Mouse (Mus musculus) MEL (cell line): ENCODE measurements around the gene Cpsf4. TPM values are rescaled to one million over a fixed set of nuclear protein-coding genes. Genes with fewer than 3 reads are reported as not detected.

Experiments used
- DNase-seq: peaks from one replicate; pipeline ENCODE4 v3.0.0; 2011; ENCODE audit warnings: low read depth, low spot score
- H3K27ac ChIP-seq: 2 replicates; pipeline ENCODE4 v1.5.1; 2012; ENCODE audit warnings: low read depth, mild to moderate bottlenecking, control low read depth, low read length, moderate library complexity; ENCODE audit not compliant: control insufficient read depth
- H3K27me3 ChIP-seq, 2 experiments: fragments of 150-350 bp in 1 of 2; sonication (generic) in 1 of 2; 2 replicates each; pipeline ENCODE4 v1.6.1; 2012; ENCODE audit warnings: low read length in 2 of 2, mild to moderate bottlenecking in 2 of 2, improper control_type of control experiment in 1 of 2, moderate library complexity in 1 of 2; ENCODE audit not compliant: insufficient read depth in 2 of 2, control insufficient read depth in 1 of 2
- H3K36me3 ChIP-seq, 2 experiments: 2 replicates each; pipeline ENCODE4 v1.6.1; 2012 to 2014; ENCODE audit warnings: low read length in 2 of 2, improper control_type of control experiment in 1 of 2, inconsistent platforms in 1 of 2, mild to moderate bottlenecking in 1 of 2; ENCODE audit not compliant: insufficient read depth in 2 of 2, control insufficient read depth in 1 of 2
- H3K4me1 ChIP-seq, 2 experiments: fragments of 150-350 bp in 1 of 2; sonication (generic) in 1 of 2; 2 replicates each; pipeline ENCODE4 v1.6.1; 2012; ENCODE audit warnings: low read length in 2 of 2, improper control_type of control experiment in 1 of 2, mild to moderate bottlenecking in 1 of 2; ENCODE audit not compliant: insufficient read depth in 2 of 2, control insufficient read depth in 1 of 2
- H3K4me3 ChIP-seq, 2 experiments: fragments of 150-350 bp in 1 of 2; sonication (generic) in 1 of 2; 2 replicates each; pipeline ENCODE4 v1.5.1; 2012; ENCODE audit warnings: low read depth in 2 of 2, low read length in 2 of 2, mild to moderate bottlenecking in 2 of 2, moderate library complexity in 2 of 2, control low read depth in 1 of 2, improper control_type of control experiment in 1 of 2; ENCODE audit not compliant: control insufficient read depth in 1 of 2, insufficient read depth in 1 of 2
- H3K79me2 ChIP-seq: 2 replicates; pipeline ENCODE4 v1.6.1; 2012; ENCODE audit warnings: mild to moderate bottlenecking, low read length, moderate library complexity; ENCODE audit not compliant: control insufficient read depth, poor library complexity, insufficient read depth
- H3K9ac ChIP-seq: 2 replicates; pipeline ENCODE4 v1.6.1; 2012; ENCODE audit warnings: low read depth, mild to moderate bottlenecking, control low read depth, low read length, moderate library complexity; ENCODE audit not compliant: control insufficient read depth, poor library complexity, severe bottlenecking
- H3K9me3 ChIP-seq: fragments of 150-350 bp; sonication (generic); replicated peaks from 2 replicates; pipeline ENCODE4 v1.6.1; 2012; ENCODE audit warnings: mild to moderate bottlenecking, low read length, improper control_type of control experiment, moderate library complexity; ENCODE audit not compliant: insufficient read depth
- CHD1 ChIP-seq: IDR thresholded peaks from 2 replicates; pipeline ENCODE4 v1.6.1; 2012; ENCODE audit warnings: low read depth, mild to moderate bottlenecking, inconsistent platforms, low read length, improper control_type of control experiment
- CHD2 ChIP-seq: IDR thresholded peaks from 2 replicates; pipeline ENCODE4 v1.6.1; 2011; ENCODE audit warnings: low read length, improper control_type of control experiment
- CTCF ChIP-seq, 3 experiments: IDR thresholded peaks in 2 of 3; conservative IDR thresholded peaks in 1 of 3; 2 replicates each; pipeline ENCODE4 v1.5.1; 2011 to 2012; ENCODE audit warnings: low read length in 3 of 3, low read depth in 2 of 3, mild to moderate bottlenecking in 2 of 3, improper control_type of control experiment in 1 of 3, inconsistent platforms in 1 of 3, mixed read lengths in 1 of 3, moderate library complexity in 1 of 3; ENCODE audit not compliant: control insufficient read depth in 1 of 3, insufficient read depth in 1 of 3, poor library complexity in 1 of 3, severe bottlenecking in 1 of 3
- E2F4 ChIP-seq: IDR thresholded peaks from 2 replicates; pipeline ENCODE4 v1.6.1; 2011; ENCODE audit warnings: low read depth, low read length, improper control_type of control experiment, borderline replicate concordance
- ELF1 ChIP-seq: IDR thresholded peaks from 2 replicates; pipeline ENCODE4 v1.6.1; 2014; ENCODE audit warnings: low read depth, mild to moderate bottlenecking, inconsistent platforms, low read length, improper control_type of control experiment, moderate library complexity
- EP300 ChIP-seq, 2 experiments: IDR thresholded peaks; 2 replicates each; pipeline ENCODE4 v1.6.1; 2011; ENCODE audit warnings: improper control_type of control experiment in 2 of 2, low read length in 2 of 2, low read depth in 1 of 2, mild to moderate bottlenecking in 1 of 2
- ETS1 ChIP-seq: IDR thresholded peaks from 2 replicates; pipeline ENCODE4 v1.6.1; 2012; ENCODE audit warnings: low read depth, mild to moderate bottlenecking, inconsistent platforms, low read length, improper control_type of control experiment, moderate library complexity
- GABPA ChIP-seq: IDR thresholded peaks from 2 replicates; pipeline ENCODE4 v1.6.1; 2012; ENCODE audit warnings: low read depth, mild to moderate bottlenecking, inconsistent platforms, low read length, improper control_type of control experiment, moderate library complexity
- JUND ChIP-seq: IDR thresholded peaks from 2 replicates; pipeline ENCODE4 v1.6.1; 2011; ENCODE audit warnings: low read depth, mild to moderate bottlenecking, improper control_type of control experiment, low read length
- MAFK ChIP-seq: IDR thresholded peaks from 2 replicates; pipeline ENCODE4 v1.6.1; 2011; ENCODE audit warnings: low read depth, mild to moderate bottlenecking, low read length, improper control_type of control experiment, borderline replicate concordance
- MAZ ChIP-seq: IDR thresholded peaks from 2 replicates; pipeline ENCODE4 v1.6.1; 2012; ENCODE audit warnings: low read depth, mild to moderate bottlenecking, inconsistent platforms, low read length, improper control_type of control experiment
- MXI1 ChIP-seq: IDR thresholded peaks from 2 replicates; pipeline ENCODE4 v1.6.1; 2011; ENCODE audit warnings: mild to moderate bottlenecking, low read depth, low read length, improper control_type of control experiment
- MYB ChIP-seq: IDR thresholded peaks from 2 replicates; pipeline ENCODE4 v1.6.1; 2011; ENCODE audit warnings: mild to moderate bottlenecking, low read depth, low read length, improper control_type of control experiment
- MYC ChIP-seq: IDR thresholded peaks from 2 replicates; pipeline ENCODE4 v1.6.1; 2011; ENCODE audit warnings: low read depth, mild to moderate bottlenecking, low read length, improper control_type of control experiment, moderate library complexity
- NELFE ChIP-seq: IDR thresholded peaks from 2 replicates; pipeline ENCODE4 v1.6.1; 2011; ENCODE audit warnings: low read depth, low read length, improper control_type of control experiment
- NRF1 ChIP-seq: IDR thresholded peaks from 2 replicates; pipeline ENCODE4 v1.6.1; 2014; ENCODE audit warnings: low read depth, mild to moderate bottlenecking, inconsistent platforms, low read length, improper control_type of control experiment, moderate library complexity; ENCODE audit not compliant: poor library complexity, insufficient read depth, severe bottlenecking
- POLR2A ChIP-seq, 2 experiments: IDR thresholded peaks; 2 replicates each; pipeline ENCODE4 v1.6.1; 2011 to 2012; ENCODE audit warnings: low read length in 2 of 2, mild to moderate bottlenecking in 2 of 2, control low read depth in 1 of 2, improper control_type of control experiment in 1 of 2, low read depth in 1 of 2, moderate library complexity in 1 of 2; ENCODE audit not compliant: control insufficient read depth in 1 of 2, insufficient read depth in 1 of 2, poor library complexity in 1 of 2
- POLR2AphosphoS2 ChIP-seq: IDR thresholded peaks from 2 replicates; pipeline ENCODE4 v1.6.1; 2011; ENCODE audit warnings: low read length, improper control_type of control experiment
- POLR2AphosphoS5 ChIP-seq: IDR thresholded peaks from 2 replicates; pipeline ENCODE4 v1.6.1; 2012; ENCODE audit warnings: low read depth, borderline replicate concordance, mild to moderate bottlenecking, inconsistent platforms, low read length, moderate library complexity, mixed read lengths
- RAD21 ChIP-seq: IDR thresholded peaks from 2 replicates; pipeline ENCODE4 v1.6.1; 2011; ENCODE audit warnings: mild to moderate bottlenecking, low read depth, low read length, improper control_type of control experiment
- SIN3A ChIP-seq: IDR thresholded peaks from 2 replicates; pipeline ENCODE4 v1.6.1; 2012; ENCODE audit warnings: low read length, improper control_type of control experiment, inconsistent platforms
- SMC3 ChIP-seq: IDR thresholded peaks from 2 replicates; pipeline ENCODE4 v1.6.1; 2011; ENCODE audit warnings: low read depth, low read length, improper control_type of control experiment
- TAL1 ChIP-seq: IDR thresholded peaks from 2 replicates; pipeline ENCODE4 v1.6.1; 2012; ENCODE audit warnings: mild to moderate bottlenecking, inconsistent platforms, low read length, moderate library complexity, mixed read lengths
- TBP ChIP-seq: IDR thresholded peaks from 2 replicates; pipeline ENCODE4 v1.8.0; 2011; ENCODE audit warnings: low read depth, low read length, improper control_type of control experiment
- TCF12 ChIP-seq: IDR thresholded peaks from 2 replicates; pipeline ENCODE4 v1.6.1; 2014; ENCODE audit warnings: low read depth, mild to moderate bottlenecking, inconsistent platforms, low read length, improper control_type of control experiment, moderate library complexity
- UBTF ChIP-seq: IDR thresholded peaks from 2 replicates; pipeline ENCODE4 v1.6.1; 2012; ENCODE audit warnings: low read depth, mild to moderate bottlenecking, inconsistent platforms, low read length, improper control_type of control experiment, moderate library complexity, borderline replicate concordance; ENCODE audit not compliant: insufficient read depth
- USF2 ChIP-seq, 2 experiments: IDR thresholded peaks; 2 replicates each; pipeline ENCODE4 v1.6.1; 2011 to 2012; ENCODE audit warnings: improper control_type of control experiment in 2 of 2, low read length in 2 of 2, borderline replicate concordance in 1 of 2, inconsistent platforms in 1 of 2, low read depth in 1 of 2, mild to moderate bottlenecking in 1 of 2; ENCODE audit not compliant: insufficient read depth in 1 of 2
- ZKSCAN1 ChIP-seq: IDR thresholded peaks from 2 replicates; pipeline ENCODE4 v1.6.1; 2012; ENCODE audit warnings: low read depth, mild to moderate bottlenecking, inconsistent platforms, low read length, improper control_type of control experiment, moderate library complexity
- ZMIZ1 ChIP-seq: IDR thresholded peaks from 2 replicates; pipeline ENCODE4 v1.6.1; 2012; ENCODE audit warnings: low read depth, mild to moderate bottlenecking, inconsistent platforms, low read length, improper control_type of control experiment, moderate library complexity
- ZNF384 ChIP-seq: IDR thresholded peaks from 2 replicates; pipeline ENCODE4 v1.6.1; 2012; ENCODE audit warnings: low read depth, mild to moderate bottlenecking, inconsistent platforms, low read length, improper control_type of control experiment
- polyA plus RNA-seq, 2 experiments: library from polyadenylated mRNA; stranded (reverse) in 1 of 2; unstranded in 1 of 2; fragments of >175 nt in 1 of 2; fragments of >200 nt in 1 of 2; gene quantifications; 2 replicates each; pipeline versions ENCODE4 v1.2.1 to v1.2.4; 2012; ENCODE audit warnings: low replicate concordance in 2 of 2, low read depth in 1 of 2; ENCODE audit not compliant: insufficient read length in 2 of 2, insufficient read depth in 1 of 2, missing spikeins in 1 of 2
- total RNA-seq: library from RNA; depleted of rRNA; stranded (reverse); fragments of 300-350 nt; gene quantifications from 2 replicates; pipeline ENCODE4 v1.2.3, GENCODE M21; 2012

The Cpsf4 gene
- total and polyA plus RNA-seq, 3 experiments, result 75.3 to 88.2 TPM; not detected in 1

DNA sequence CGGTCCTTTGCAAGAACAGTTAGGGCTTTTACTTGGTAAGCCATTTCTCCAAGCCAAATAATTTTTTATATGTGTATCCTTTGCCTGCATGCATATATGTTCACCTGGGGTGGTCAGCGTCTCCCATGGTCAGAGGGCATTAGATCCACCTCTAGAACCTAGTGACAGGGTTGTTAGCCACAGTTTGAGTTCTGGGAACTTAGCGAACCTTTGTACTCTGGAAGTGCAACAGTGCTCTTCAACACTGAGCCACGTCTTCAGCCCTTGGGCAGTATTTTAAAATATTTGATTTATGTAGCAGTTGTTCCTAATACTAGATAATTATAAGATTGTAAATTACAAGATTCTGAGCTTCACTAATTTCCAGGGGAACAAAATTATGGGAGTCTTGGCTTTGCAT is 63.6 kb downstream of the Cpsf4 start:
- Histone ChIP-seq H3K27me3 (no peaks in the 10 kb centered on the region), H3K36me3 (peaks cover 11 to 27% of the 10 kb centered on the region in 2 experiments), H3K4me3 (peak overlapping the region; percentile 66 to 73), H3K27ac (peak overlapping the region; percentile 92)
- TF ChIP-seq SMC3 (no peak), NRF1 (no peak), MYB (no peak), TAL1 (no peak), POLR2A (IDR thresholded peaks at IDR 0.05; ENCODE audit: control insufficient read depth in 1 of 2, insufficient read depth in 1 of 2, low read depth in 1 of 2, low read length in 2 of 2, poor library complexity in 1 of 2) (no peak), TCF12 (no peak), CHD2 (no peak), TBP (no peak), GABPA (no peak)
- TF ChIP-seq, all 39 proteins: peak for 0
- Histone ChIP-seq H3K79me2 (peaks cover 35% of the 10 kb centered on the region), H3K9ac (peak overlapping the region; percentile 76), H3K4me1 (peaks cover 7 to 17% of the 10 kb centered on the region in 2 experiments), H3K9me3 (no peaks in the 10 kb centered on the region)
- DNase-seq, result peak; percentile 42

DNA sequence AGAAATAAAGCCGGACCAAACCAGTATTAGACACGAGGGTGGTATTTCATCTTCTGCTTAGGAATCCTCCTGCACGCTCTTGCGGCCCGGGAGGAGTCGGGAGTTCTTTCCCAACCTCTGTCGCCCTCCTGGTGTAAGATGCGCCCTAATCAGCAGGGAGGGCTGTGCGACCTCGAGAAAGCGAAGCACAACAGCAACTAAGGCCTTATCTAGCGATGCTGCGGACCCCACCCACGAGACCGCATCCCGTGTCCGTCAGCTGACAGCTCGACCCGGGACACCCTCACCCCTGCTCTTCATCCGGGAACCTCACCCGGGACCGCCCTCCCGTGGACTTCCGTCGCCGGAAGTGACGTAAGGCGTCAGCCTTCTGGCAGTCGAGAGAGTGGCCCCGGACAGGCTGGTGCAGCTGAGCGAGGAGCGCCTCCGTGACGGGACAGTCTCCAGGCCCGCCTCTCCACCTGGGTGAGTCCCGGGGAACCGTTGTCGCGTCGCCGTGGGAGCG is 64.4 kb downstream of the Cpsf4 start, which contains the start of gene Zfp655:
TSS of gene Zfp655 (plus strand) at position 349 of the 505 bp plus-strand sequence.
- H3K4me1 ChIP-seq, result peaks cover 9 to 17% of the 10 kb centered on the region in 2 experiments
- peak within 1 kb of the TSS; percentile 90 for H3K9ac ChIP-seq
- H3K27me3 ChIP-seq, result no peaks in the 10 kb centered on the region
- no peaks in the 10 kb centered on the region for H3K9me3 ChIP-seq
- H3K4me3 ChIP-seq, result peak within 1 kb of the TSS; percentile 73 to 78
- peaks cover 35% of the 10 kb centered on the region for H3K79me2 ChIP-seq
- peak within 1 kb of the TSS; percentile 92 for H3K27ac ChIP-seq
- DNase-seq, result peak; percentile 99
- H3K36me3 ChIP-seq, result peaks cover 12 to 27% of the 10 kb centered on the region in 2 experiments
- TF ChIP-seq ZMIZ1 (peak; percentile 97), UBTF (no peak), MAZ (no peak), MXI1 (peak; percentile 83), NELFE (peak; percentile 97), E2F4 (no peak), POLR2AphosphoS5 (peak; percentile 90; the same call in 1 of the 2 replicates), GABPA (no peak), RAD21 (no peak), ZKSCAN1 (no peak), TBP (peak; percentile 92), MAFK (no peak), SIN3A (peak; percentile 97), POLR2A (IDR thresholded peaks at IDR 0.05; ENCODE audit: control insufficient read depth in 1 of 2, insufficient read depth in 1 of 2, low read depth in 1 of 2, low read length in 2 of 2, poor library complexity in 1 of 2) (peak; percentile 84 to 98), MYB (no peak), MYC (peak; percentile 78; the same call in 1 of the 2 replicates), USF2 (IDR thresholded peaks at IDR 0.05; ENCODE audit: borderline replicate concordance in 1 of 2, insufficient read depth in 1 of 2, low read depth in 1 of 2, low read length in 2 of 2) (peak in 1 of 2 experiments; percentile 52; a peak in 1 of 4 replicates), EP300 (IDR thresholded peaks at IDR 0.05; ENCODE audit: low read depth in 1 of 2, low read length in 2 of 2) (peak in 1 of 2 experiments; percentile 82; a peak in 2 of 4 replicates), CHD1 (no peak), TAL1 (no peak), ETS1 (peak; percentile 99), TCF12 (peak; percentile 75), ELF1 (peak; percentile 73), ZNF384 (no peak), POLR2AphosphoS2 (peak; percentile 88), JUND (no peak), CTCF (IDR thresholded peaks at IDR 0.05 in 2 of 3, conservative IDR thresholded peaks at IDR 0.05 in 1 of 3; ENCODE audit: control insufficient read depth in 1 of 3, insufficient read depth in 1 of 3, low read depth in 2 of 3, low read length in 3 of 3, poor library complexity in 1 of 3, severe bottlenecking in 1 of 3) (no peak)
